Mouse (Mus musculus) limb, embryonic 15.5 days (tissue): ENCODE results near the gene Rprd2. TPM values are rescaled to one million over a fixed set of nuclear protein-coding genes. Genes with fewer than 3 reads are reported as not detected.
"Not testable (repeated sequence)": the region's sequence is repeated elsewhere in the genome, so short reads cannot be mapped to it uniquely, and the experiment has no call there.

Source experiments
- ATAC-seq: fragments of 200-750 bp; cut with Nextera tagmentation; 2 replicates; pipeline ENCODE4 v1.8.0; 2017; ENCODE audit warnings: low read depth, moderate TSS enrichment; ENCODE audit not compliant: insufficient number of reproducible peaks, low FRiP score, low TSS enrichment
- H3K27ac ChIP-seq: fragments of 300-500 bp; sonication (generic); 2 replicates; pipeline ENCODE4 v1.5.1; 2015; ENCODE audit warnings: moderate library complexity, mild to moderate bottlenecking, inconsistent platforms
- H3K27me3 ChIP-seq: fragments of 300-500 bp; sonication (generic); 2 replicates; pipeline ENCODE4 v1.6.1; 2015; ENCODE audit warnings: inconsistent platforms
- H3K36me3 ChIP-seq: fragments of 300-500 bp; sonication (generic); 2 replicates; pipeline ENCODE4 v1.6.1; 2015; ENCODE audit warnings: inconsistent platforms
- H3K4me1 ChIP-seq: fragments of 300-500 bp; sonication (generic); 2 replicates; pipeline ENCODE4 v1.6.1; 2015; ENCODE audit warnings: inconsistent platforms
- H3K4me2 ChIP-seq: fragments of 300-500 bp; sonication (generic); 2 replicates; pipeline ENCODE4 v1.6.1; 2015; ENCODE audit warnings: mild to moderate bottlenecking, inconsistent platforms
- H3K4me3 ChIP-seq: fragments of 300-500 bp; sonication (generic); 2 replicates; pipeline ENCODE4 v1.5.1; 2015; ENCODE audit warnings: mild to moderate bottlenecking, inconsistent platforms
- H3K9ac ChIP-seq: fragments of 300-500 bp; sonication (generic); 2 replicates; pipeline ENCODE4 v1.6.1; 2015; ENCODE audit warnings: inconsistent platforms
- H3K9me3 ChIP-seq: fragments of 300-500 bp; sonication (generic); 2 replicates; pipeline ENCODE4 v1.6.1; 2016; ENCODE audit warnings: inconsistent platforms
- WGBS: fragments of 180-500 bp; shearing (Covaris S2); methylation state at CpG from one replicate; pipeline ENCODE4 v1.1.7; 2015; 5-methylcytosine and 5-hydroxymethylcytosine counted together
- polyA plus RNA-seq: library from polyadenylated mRNA; unstranded; fragments of >200 nt; fragmentation: Nextera tagmentation; extraction: Ambion mirVana; gene quantifications from 2 replicates; pipeline ENCODE4 v1.2.1, GENCODE M21; 2015

Gene Rprd2
- polyA plus RNA-seq, 1 experiment from 2014 or later, result 19.6 TPM

DNA sequence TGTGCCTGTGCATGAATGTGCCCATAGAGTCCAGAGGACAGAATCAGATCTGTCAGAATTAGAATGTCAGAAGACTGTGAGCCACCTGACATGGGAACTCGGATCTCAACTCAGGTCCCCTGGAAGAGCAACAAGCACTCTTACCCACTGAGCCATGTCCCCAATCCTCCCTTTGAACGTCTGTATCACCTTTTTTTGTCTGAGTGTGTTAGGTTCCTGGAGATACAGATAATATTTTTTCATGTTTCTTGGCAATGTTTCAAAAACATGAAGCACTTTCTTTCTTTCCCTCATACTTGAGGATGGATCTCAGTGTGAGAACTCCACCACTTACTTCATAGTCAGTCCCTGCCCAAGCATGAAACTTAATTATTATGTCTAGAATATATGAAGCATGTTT, 10.3 kb downstream of the Rprd2 start:
- peaks cover 26% of the 10 kb centered on the region for H3K36me3 ChIP-seq
- H3K4me2 ChIP-seq, result no peak overlapping the region
- H3K27ac ChIP-seq, result no peak overlapping the region
- no peaks in the 10 kb centered on the region for H3K9me3 ChIP-seq
- H3K27me3 ChIP-seq, result no peaks in the 10 kb centered on the region
- WGBS, result 52% methylated on average over 2 of the region's 2 CpGs
- H3K4me1 ChIP-seq, result no peaks in the 10 kb centered on the region
- H3K9ac ChIP-seq, result no peak overlapping the region
- no peak for ATAC-seq
- H3K4me3 ChIP-seq, result no peak overlapping the region

- not testable (repeated sequence) for H3K27ac ChIP-seq, H3K4me1 ChIP-seq, H3K27me3 ChIP-seq, H3K4me3 ChIP-seq, ATAC-seq, H3K9ac ChIP-seq, H3K4me2 ChIP-seq, H3K9me3 ChIP-seq
- 77% methylated on average over 5 of the region's 6 CpGs for WGBS
- peaks cover 30% of the 10 kb centered on the region for H3K36me3 ChIP-seq
Measured at GRCm38 (mm10) chr3:95807630-95808029, 11.0 kb downstream of the Rprd2 start.

DNA sequence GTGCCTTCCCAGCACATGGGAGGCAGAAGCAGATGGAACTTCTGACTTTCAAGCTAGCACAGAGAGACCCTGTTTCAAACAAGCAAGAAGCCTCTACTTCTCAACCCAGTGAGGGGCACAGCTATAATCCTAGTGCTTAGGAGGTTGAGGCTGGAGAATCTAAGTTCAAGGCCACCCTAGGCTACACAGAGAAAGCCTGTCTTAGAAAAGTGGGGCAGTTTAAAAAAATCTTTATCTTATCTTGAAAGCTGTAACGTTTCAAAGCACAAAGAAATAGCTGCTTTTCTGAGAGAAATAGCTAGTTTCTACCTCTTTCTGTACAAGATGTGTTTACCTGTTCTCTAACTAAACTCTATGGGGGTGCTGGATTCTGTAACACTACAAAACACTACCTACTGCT, 12.0 kb downstream of the Rprd2 start:
- Histone ChIP-seq H3K4me1 (no peaks in the 10 kb centered on the region), H3K4me2 (no peak overlapping the region), H3K27me3 (no peaks in the 10 kb centered on the region), H3K9ac (no peak overlapping the region), H3K9me3 (no peaks in the 10 kb centered on the region), H3K27ac (no peak overlapping the region), H3K36me3 (peaks cover 30% of the 10 kb centered on the region), H3K4me3 (no peak overlapping the region)
- WGBS, result 97% methylated on average over 1 of the region's 1 CpGs
- no peak for ATAC-seq

- Histone ChIP-seq H3K4me3 (no peak overlapping the region), H3K4me1 (no peaks in the 10 kb centered on the region), H3K9me3 (no peaks in the 10 kb centered on the region), H3K36me3 (peaks cover 30% of the 10 kb centered on the region), H3K27ac (no peak overlapping the region), H3K4me2 (no peak overlapping the region), H3K27me3 (no peaks in the 10 kb centered on the region), H3K9ac (no peak overlapping the region)
- 97% methylated on average over 4 of the region's 4 CpGs for whole genome bisulfite sequencing
- ATAC-seq, result no peak
Measured at GRCm38 (mm10) chr3:95803851-95804250, 14.8 kb downstream of the Rprd2 start.

DNA sequence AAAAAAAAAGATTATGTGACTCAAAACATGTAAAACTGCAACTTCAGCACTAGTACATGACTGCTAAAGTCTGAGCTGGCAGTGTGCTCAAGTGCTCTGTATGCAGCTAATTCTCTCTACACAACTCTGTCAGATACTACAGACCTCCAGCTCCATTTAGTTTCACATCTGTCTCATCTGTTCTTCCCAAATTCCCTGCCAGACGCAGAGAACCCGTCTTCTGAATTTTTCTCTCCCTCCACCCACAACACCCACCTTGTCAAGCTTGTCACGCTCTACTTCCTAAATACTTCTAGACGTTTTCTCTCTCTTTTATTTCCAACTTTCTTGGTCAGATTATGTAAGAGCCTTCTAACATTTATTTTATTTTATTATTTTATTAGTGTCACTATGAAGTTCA, 19.9 kb downstream of the Rprd2 start:
- no peaks in the 10 kb centered on the region for H3K4me1 ChIP-seq
- H3K9me3 ChIP-seq, result no peaks in the 10 kb centered on the region
- no peak for ATAC-seq
- no peak overlapping the region for H3K27ac ChIP-seq
- 75% methylated on average over 4 of the region's 4 CpGs for WGBS
- H3K36me3 ChIP-seq, result 0 out of 2 replicates have a peak, but pooled peaks cover 5% of the 10 kb centered on the region
- no peak overlapping the region for H3K9ac ChIP-seq
- H3K4me2 ChIP-seq, result no peak overlapping the region
- no peak overlapping the region for H3K4me3 ChIP-seq
- H3K27me3 ChIP-seq, result no peaks in the 10 kb centered on the region

- H3K4me2 ChIP-seq, result no peak overlapping the region
- H3K27ac ChIP-seq, result no peak overlapping the region
- H3K4me3 ChIP-seq, result no peak overlapping the region
- no peaks in the 10 kb centered on the region for H3K27me3 ChIP-seq
- no peak for ATAC-seq
- H3K36me3 ChIP-seq, result no peaks in the 10 kb centered on the region
- WGBS, result 86% methylated on average over 1 of the region's 1 CpGs
- H3K9me3 ChIP-seq, result no peaks in the 10 kb centered on the region
- no peaks in the 10 kb centered on the region for H3K4me1 ChIP-seq
- H3K9ac ChIP-seq, result no peak overlapping the region
Measured at GRCm38 (mm10) chr3:95794299-95794698, 24.4 kb downstream of the Rprd2 start.

DNA sequence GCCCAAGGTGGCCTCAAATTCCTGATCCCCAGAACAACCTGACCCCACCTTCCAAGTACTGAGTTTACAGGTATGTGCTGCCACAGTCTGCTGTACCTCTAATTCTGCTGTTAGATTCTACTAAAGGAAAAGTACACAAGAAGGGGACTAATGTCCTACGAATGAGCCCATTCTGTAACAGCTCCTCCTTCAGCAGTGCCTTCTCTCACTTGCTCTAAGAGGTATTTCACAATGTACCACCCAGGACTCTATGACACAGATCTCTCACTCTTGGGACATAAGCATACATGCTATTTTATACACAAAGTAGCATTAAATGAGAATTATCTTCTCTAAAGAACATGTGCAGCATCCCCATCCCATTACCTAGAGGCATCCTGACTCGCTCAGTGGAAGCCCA, 25.0 kb downstream of the Rprd2 start:
- Histone ChIP-seq H3K27ac (no peak overlapping the region), H3K9ac (no peak overlapping the region), H3K36me3 (no peaks in the 10 kb centered on the region), H3K27me3 (no peaks in the 10 kb centered on the region), H3K4me1 (no peaks in the 10 kb centered on the region), H3K4me2 (no peak overlapping the region), H3K9me3 (no peaks in the 10 kb centered on the region), H3K4me3 (no peak overlapping the region)
- 87% methylated on average over 2 of the region's 2 CpGs for WGBS
- ATAC-seq, result no peak

GRCm38 (mm10) chr3:95785501-95785900, 33.2 kb downstream of the Rprd2 start:
- no peak for ATAC-seq
- no peak overlapping the region for H3K4me2 ChIP-seq
- H3K9me3 ChIP-seq, result no peaks in the 10 kb centered on the region
- peaks cover 59% of the 10 kb centered on the region for H3K36me3 ChIP-seq
- H3K27ac ChIP-seq, result no peak overlapping the region
- H3K4me1 ChIP-seq, result no peaks in the 10 kb centered on the region
- H3K9ac ChIP-seq, result no peak overlapping the region
- H3K4me3 ChIP-seq, result no peak overlapping the region
- WGBS, result 85% methylated on average over 4 of the region's 4 CpGs
- no peaks in the 10 kb centered on the region for H3K27me3 ChIP-seq

DNA sequence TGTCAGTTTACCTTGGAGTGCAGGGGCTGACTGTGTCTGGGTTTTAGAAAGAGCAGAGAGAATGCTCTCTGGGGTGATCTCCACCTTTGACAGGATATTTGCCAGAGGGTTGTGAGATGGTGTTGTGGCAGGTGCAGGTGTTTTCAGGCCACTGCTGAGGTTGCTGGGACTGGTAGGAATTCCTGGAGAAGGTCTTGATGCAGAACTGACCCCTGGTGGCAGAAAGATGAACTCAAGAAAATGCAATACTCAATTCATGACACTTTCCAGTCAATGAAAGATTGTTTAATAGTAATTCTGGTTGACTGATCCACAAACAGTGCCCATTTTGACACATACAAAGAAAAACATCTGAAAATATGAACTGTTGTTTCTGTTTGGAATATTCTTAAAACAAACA, 46.7 kb downstream of the Rprd2 start:
- Histone ChIP-seq H3K27me3 (no peaks in the 10 kb centered on the region), H3K4me2 (no peak overlapping the region), H3K9me3 (no peaks in the 10 kb centered on the region), H3K4me1 (no peaks in the 10 kb centered on the region), H3K9ac (no peak overlapping the region), H3K36me3 (peaks cover 63% of the 10 kb centered on the region), H3K4me3 (no peak overlapping the region), H3K27ac (no peak overlapping the region)
- ATAC-seq, result no peak

GRCm38 (mm10) chr3:95765534-95765933, 53.1 kb downstream of the Rprd2 start:
- no peak for ATAC-seq
- H3K27ac ChIP-seq, result no peak overlapping the region
- H3K36me3 ChIP-seq, result peaks cover 76% of the 10 kb centered on the region
- no peaks in the 10 kb centered on the region for H3K9me3 ChIP-seq
- 90% methylated on average over 10 of the region's 10 CpGs for WGBS
- no peak overlapping the region for H3K9ac ChIP-seq
- H3K4me2 ChIP-seq, result no peak overlapping the region
- no peak overlapping the region for H3K4me3 ChIP-seq
- no peaks in the 10 kb centered on the region for H3K27me3 ChIP-seq
- H3K4me1 ChIP-seq, result no peaks in the 10 kb centered on the region

- peaks cover 63% of the 10 kb centered on the region for H3K36me3 ChIP-seq
- 83% methylated on average over 10 of the region's 10 CpGs for WGBS
- no peak overlapping the region for H3K4me2 ChIP-seq
- ATAC-seq, result no peak
- H3K9ac ChIP-seq, result no peak overlapping the region
- no peaks in the 10 kb centered on the region for H3K27me3 ChIP-seq
- H3K4me1 ChIP-seq, result no peaks in the 10 kb centered on the region
- H3K9me3 ChIP-seq, result no peaks in the 10 kb centered on the region
- no peak overlapping the region for H3K4me3 ChIP-seq
- no peak overlapping the region for H3K27ac ChIP-seq
Measured at GRCm38 (mm10) chr3:95763811-95764210, 54.9 kb downstream of the Rprd2 start.

- Histone ChIP-seq H3K9ac (no peak overlapping the region), H3K27me3 (no peaks in the 10 kb centered on the region), H3K4me3 (no peak overlapping the region), H3K36me3 (peaks cover 54% of the 10 kb centered on the region), H3K4me1 (no peaks in the 10 kb centered on the region), H3K9me3 (no peaks in the 10 kb centered on the region), H3K4me2 (no peak overlapping the region), H3K27ac (no peak overlapping the region)
- 75% methylated on average over 6 of the region's 6 CpGs for WGBS
- ATAC-seq, result no peak
Measured at GRCm38 (mm10) chr3:95762961-95763360, 55.7 kb downstream of the Rprd2 start.

- Histone ChIP-seq H3K4me1 (no peaks in the 10 kb centered on the region), H3K27ac (no peak overlapping the region), H3K36me3 (peaks cover 49% of the 10 kb centered on the region), H3K9ac (no peak overlapping the region), H3K27me3 (no peaks in the 10 kb centered on the region), H3K4me2 (no peak overlapping the region), H3K9me3 (no peaks in the 10 kb centered on the region), H3K4me3 (no peak overlapping the region)
- no peak for ATAC-seq
- 76% methylated on average over 4 of the region's 4 CpGs for WGBS
Measured at GRCm38 (mm10) chr3:95761771-95762170, 56.9 kb downstream of the Rprd2 start.
